Mouse (Mus musculus): Measurements from ENCODE around the gene Cdkal1. TPM values are rescaled to one million over a fixed set of nuclear protein-coding genes. Genes with fewer than 3 reads are reported as not detected.

The Cdkal1 gene
- polyA plus RNA-seq, 1 experiment from 2014 or later = 28.8 TPM

DNA sequence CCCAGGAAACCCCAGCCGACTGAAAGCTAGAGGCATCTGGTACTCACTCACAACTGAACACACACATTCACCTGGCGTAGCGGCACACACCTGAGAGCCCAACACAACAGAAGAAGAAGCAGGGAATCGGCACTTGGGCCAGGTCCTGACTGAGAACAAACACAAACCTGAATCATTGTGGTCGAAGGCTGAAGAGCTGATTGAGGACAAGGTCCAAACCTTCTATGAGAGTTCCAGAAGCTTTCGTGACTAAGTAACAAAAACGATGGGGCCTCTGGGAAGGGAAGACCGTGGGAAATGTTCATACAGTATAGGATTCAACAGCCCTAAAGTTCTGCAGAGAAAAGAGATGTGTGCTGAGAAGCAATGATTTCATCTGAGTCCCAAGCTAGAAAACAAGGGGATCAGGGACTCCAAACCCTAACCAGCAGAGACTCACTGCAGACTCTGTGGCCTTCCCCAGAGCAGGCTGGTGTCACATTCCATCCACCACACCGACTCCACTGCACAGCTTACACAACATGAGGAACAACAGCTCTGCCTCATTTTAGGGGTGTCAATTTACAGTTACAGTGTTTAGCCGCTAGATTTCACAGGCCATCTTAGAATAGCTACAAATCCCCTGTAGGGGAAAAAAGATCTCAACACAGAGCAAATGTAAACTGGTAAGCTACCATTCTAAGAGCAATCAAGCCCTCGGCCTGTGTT, 175.8 kb downstream of the Cdkal1 start:
- H3K4me2 ChIP-seq (ENCODE audit: low read length) = no peak overlapping the region
- H3K36me3 ChIP-seq (ENCODE audit: control insufficient read depth, insufficient read depth) = no peaks in the 10 kb centered on the region
- no peaks in the 10 kb centered on the region for H3K27me3 ChIP-seq (replicated peaks; ENCODE audit: control insufficient read depth, insufficient read depth, low read length)
- H3K9me3 ChIP-seq (ENCODE audit: control insufficient read depth, low read length) = no peaks in the 10 kb centered on the region
- H3K4me3 ChIP-seq (replicated peaks; ENCODE audit: low read length) = no peak overlapping the region
- ATAC-seq = no peak
- no peak overlapping the region for H3K27ac ChIP-seq (ENCODE audit: low read length)
- WGBS = 93% methylated on average over 11 of the region's 11 CpGs
- no peak overlapping the region for H3K9ac ChIP-seq (replicated peaks; ENCODE audit: low read depth, low read length)
- H3K4me1 ChIP-seq (replicated peaks; ENCODE audit: control insufficient read depth, insufficient read depth, low read length) = no peaks in the 10 kb centered on the region

- no peak overlapping the region for H3K4me3 ChIP-seq (replicated peaks; ENCODE audit: low read length)
- H3K4me2 ChIP-seq (ENCODE audit: low read length) = no peak overlapping the region
- H3K27ac ChIP-seq (ENCODE audit: low read length) = no peak overlapping the region
- no peaks in the 10 kb centered on the region for H3K36me3 ChIP-seq (ENCODE audit: control insufficient read depth, insufficient read depth)
- H3K9ac ChIP-seq (replicated peaks; ENCODE audit: low read depth, low read length) = no peak overlapping the region
- H3K27me3 ChIP-seq (replicated peaks; ENCODE audit: control insufficient read depth, insufficient read depth, low read length) = no peaks in the 10 kb centered on the region
- no peak for ATAC-seq
- no peaks in the 10 kb centered on the region for H3K4me1 ChIP-seq (replicated peaks; ENCODE audit: control insufficient read depth, insufficient read depth, low read length)
- H3K9me3 ChIP-seq (ENCODE audit: control insufficient read depth, low read length) = no peaks in the 10 kb centered on the region
- 97% methylated on average over 4 of the region's 4 CpGs for WGBS
Observed at GRCm38 (mm10) chr13:29677559-29677958, 177.9 kb downstream of the Cdkal1 start.

GRCm38 (mm10) chr13:29670626-29671025, 184.8 kb downstream of the Cdkal1 start:
- no peaks in the 10 kb centered on the region for H3K9me3 ChIP-seq (ENCODE audit: control insufficient read depth, low read length)
- H3K36me3 ChIP-seq (ENCODE audit: control insufficient read depth, insufficient read depth) = no peaks in the 10 kb centered on the region
- no peak overlapping the region for H3K4me2 ChIP-seq (ENCODE audit: low read length)
- 91% methylated on average over 3 of the region's 3 CpGs for WGBS
- no peak overlapping the region for H3K27ac ChIP-seq (ENCODE audit: low read length)
- H3K27me3 ChIP-seq (replicated peaks; ENCODE audit: control insufficient read depth, insufficient read depth, low read length) = no peaks in the 10 kb centered on the region
- H3K4me1 ChIP-seq (replicated peaks; ENCODE audit: control insufficient read depth, insufficient read depth, low read length) = no peaks in the 10 kb centered on the region
- ATAC-seq = no peak
- H3K9ac ChIP-seq (replicated peaks; ENCODE audit: low read depth, low read length) = no peak overlapping the region
- no peak overlapping the region for H3K4me3 ChIP-seq (replicated peaks; ENCODE audit: low read length)

DNA sequence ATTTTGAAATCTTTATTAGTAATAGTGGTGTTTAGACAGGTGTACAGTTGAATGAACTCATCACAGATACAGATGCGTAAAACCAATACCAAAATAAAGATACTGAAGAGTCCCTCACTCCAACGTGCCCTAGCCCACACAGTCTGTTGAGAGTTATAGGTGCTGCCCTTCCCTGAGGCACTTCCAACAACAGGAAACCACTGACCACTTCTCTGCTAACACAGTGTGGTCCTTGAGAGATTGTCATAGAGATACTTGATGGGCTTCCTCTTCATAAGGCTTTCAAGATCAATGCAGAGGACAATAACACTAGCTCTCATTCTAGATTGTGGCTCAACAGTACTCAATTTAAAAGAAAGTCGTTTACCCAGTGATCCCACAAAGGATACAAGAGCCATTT, 191.6 kb downstream of the Cdkal1 start:
- 84% methylated on average over 3 of the region's 3 CpGs for WGBS
- no peak overlapping the region for H3K4me3 ChIP-seq (replicated peaks; ENCODE audit: low read length)
- no peak overlapping the region for H3K9ac ChIP-seq (replicated peaks; ENCODE audit: low read depth, low read length)
- ATAC-seq = no peak
- H3K4me2 ChIP-seq (ENCODE audit: low read length) = no peak overlapping the region
- H3K27me3 ChIP-seq (replicated peaks; ENCODE audit: control insufficient read depth, insufficient read depth, low read length) = no peaks in the 10 kb centered on the region
- H3K36me3 ChIP-seq (ENCODE audit: control insufficient read depth, insufficient read depth) = no peaks in the 10 kb centered on the region
- H3K4me1 ChIP-seq (replicated peaks; ENCODE audit: control insufficient read depth, insufficient read depth, low read length) = no peaks in the 10 kb centered on the region
- no peak overlapping the region for H3K27ac ChIP-seq (ENCODE audit: low read length)
- H3K9me3 ChIP-seq (ENCODE audit: control insufficient read depth, low read length) = no peaks in the 10 kb centered on the region

DNA sequence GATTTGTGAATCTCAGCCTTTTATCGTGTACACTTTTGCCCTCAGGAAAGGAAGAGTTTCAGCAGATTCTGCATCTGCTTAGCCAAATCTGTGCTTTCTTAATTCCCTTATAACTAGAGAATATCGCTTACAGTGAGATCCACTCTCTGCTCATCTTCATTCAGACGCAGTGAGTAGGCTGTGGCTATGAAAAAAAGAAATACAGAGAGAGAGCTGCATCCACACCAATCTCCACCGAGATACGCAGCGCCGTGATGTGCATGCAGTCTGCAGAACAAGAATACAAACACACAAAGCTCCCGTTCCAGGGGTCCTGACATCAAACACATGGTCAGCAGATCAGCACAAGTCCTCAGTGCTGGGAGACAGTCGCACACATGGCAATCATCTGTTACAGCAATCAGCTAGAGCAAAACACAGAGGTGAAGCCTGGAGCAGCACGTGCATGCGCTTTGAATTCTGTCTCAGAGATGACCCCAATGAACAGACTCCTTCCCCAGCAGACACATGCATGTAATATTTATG, 199.6 kb downstream of the Cdkal1 start:
- Histone ChIP-seq H3K4me2 (ENCODE audit: low read length) (no peak overlapping the region), H3K4me3 (replicated peaks; ENCODE audit: low read length) (no peak overlapping the region), H3K36me3 (ENCODE audit: control insufficient read depth, insufficient read depth) (no peaks in the 10 kb centered on the region), H3K9me3 (ENCODE audit: control insufficient read depth, low read length) (no peaks in the 10 kb centered on the region), H3K27me3 (replicated peaks; ENCODE audit: control insufficient read depth, insufficient read depth, low read length) (no peaks in the 10 kb centered on the region), H3K4me1 (replicated peaks; ENCODE audit: control insufficient read depth, insufficient read depth, low read length) (no peaks in the 10 kb centered on the region), H3K27ac (ENCODE audit: low read length) (no peak overlapping the region), H3K9ac (replicated peaks; ENCODE audit: low read depth, low read length) (no peak overlapping the region)
- ATAC-seq = no peak
- 86% methylated on average over 11 of the region's 11 CpGs for WGBS

GRCm38 (mm10) chr13:29653407-29653806, 202.1 kb downstream of the Cdkal1 start:
- Histone ChIP-seq H3K4me3 (replicated peaks; ENCODE audit: low read length) (no peak overlapping the region), H3K9me3 (ENCODE audit: control insufficient read depth, low read length) (no peaks in the 10 kb centered on the region), H3K27ac (ENCODE audit: low read length) (no peak overlapping the region), H3K4me1 (replicated peaks; ENCODE audit: control insufficient read depth, insufficient read depth, low read length) (no peaks in the 10 kb centered on the region), H3K27me3 (replicated peaks; ENCODE audit: control insufficient read depth, insufficient read depth, low read length) (no peaks in the 10 kb centered on the region), H3K4me2 (ENCODE audit: low read length) (no peak overlapping the region), H3K36me3 (ENCODE audit: control insufficient read depth, insufficient read depth) (no peaks in the 10 kb centered on the region), H3K9ac (replicated peaks; ENCODE audit: low read depth, low read length) (no peak overlapping the region)
- no peak for ATAC-seq
- whole genome bisulfite sequencing = 96% methylated on average over 4 of the region's 4 CpGs

- H3K27ac ChIP-seq (ENCODE audit: low read length) = no peak overlapping the region
- 86% methylated on average over 6 of the region's 6 CpGs for WGBS
- no peak overlapping the region for H3K4me3 ChIP-seq (replicated peaks; ENCODE audit: low read length)
- no peaks in the 10 kb centered on the region for H3K27me3 ChIP-seq (replicated peaks; ENCODE audit: control insufficient read depth, insufficient read depth, low read length)
- no peaks in the 10 kb centered on the region for H3K36me3 ChIP-seq (ENCODE audit: control insufficient read depth, insufficient read depth)
- H3K4me2 ChIP-seq (ENCODE audit: low read length) = no peak overlapping the region
- H3K9ac ChIP-seq (replicated peaks; ENCODE audit: low read depth, low read length) = no peak overlapping the region
- no peaks in the 10 kb centered on the region for H3K4me1 ChIP-seq (replicated peaks; ENCODE audit: control insufficient read depth, insufficient read depth, low read length)
- ATAC-seq = no peak
- H3K9me3 ChIP-seq (ENCODE audit: control insufficient read depth, low read length) = no peaks in the 10 kb centered on the region
Observed at GRCm38 (mm10) chr13:29652791-29653190, 202.7 kb downstream of the Cdkal1 start.

DNA sequence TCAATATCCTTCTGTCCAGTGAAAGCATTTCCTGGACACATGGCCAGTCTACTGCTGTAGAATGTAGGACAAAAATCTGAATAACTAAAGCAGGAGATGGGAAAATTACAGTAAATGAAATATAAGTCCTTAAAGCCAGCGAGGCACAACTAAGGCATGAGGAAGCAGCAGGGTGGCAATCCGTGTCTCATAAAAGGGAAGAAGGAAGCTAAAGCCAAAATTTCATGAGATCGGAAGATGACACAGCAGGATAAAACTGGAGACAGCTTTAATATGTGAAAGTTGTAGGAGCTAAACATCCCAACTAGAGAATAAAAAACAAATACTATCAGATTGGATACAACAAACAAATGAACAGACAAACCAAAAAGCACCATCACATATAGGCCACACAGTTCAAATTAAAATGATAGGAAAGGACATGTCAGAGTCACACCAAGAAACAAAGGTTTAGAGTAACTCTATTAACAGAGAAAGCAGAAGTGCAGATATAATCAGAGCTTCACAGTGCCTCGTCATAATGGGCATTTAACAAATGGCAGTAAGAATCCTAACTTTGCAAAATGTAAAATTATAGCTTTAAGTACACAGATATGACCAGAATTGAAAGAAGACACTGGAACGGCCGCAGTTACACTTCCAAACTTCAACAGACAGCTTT, 204.8 kb downstream of the Cdkal1 start:
- no peak overlapping the region for H3K9ac ChIP-seq (replicated peaks; ENCODE audit: low read depth, low read length)
- no peaks in the 10 kb centered on the region for H3K4me1 ChIP-seq (replicated peaks; ENCODE audit: control insufficient read depth, insufficient read depth, low read length)
- 87% methylated on average over 6 of the region's 6 CpGs for WGBS
- no peak overlapping the region for H3K4me2 ChIP-seq (ENCODE audit: low read length)
- no peaks in the 10 kb centered on the region for H3K36me3 ChIP-seq (ENCODE audit: control insufficient read depth, insufficient read depth)
- no peak overlapping the region for H3K27ac ChIP-seq (ENCODE audit: low read length)
- H3K9me3 ChIP-seq (ENCODE audit: control insufficient read depth, low read length) = no peaks in the 10 kb centered on the region
- no peaks in the 10 kb centered on the region for H3K27me3 ChIP-seq (replicated peaks; ENCODE audit: control insufficient read depth, insufficient read depth, low read length)
- H3K4me3 ChIP-seq (replicated peaks; ENCODE audit: low read length) = no peak overlapping the region
- ATAC-seq = no peak

GRCm38 (mm10) chr13:29649593-29649992, 205.9 kb downstream of the Cdkal1 start:
- no peak for ATAC-seq
- no peak overlapping the region for H3K27ac ChIP-seq (ENCODE audit: low read length)
- no peaks in the 10 kb centered on the region for H3K27me3 ChIP-seq (replicated peaks; ENCODE audit: control insufficient read depth, insufficient read depth, low read length)
- no peaks in the 10 kb centered on the region for H3K9me3 ChIP-seq (ENCODE audit: control insufficient read depth, low read length)
- no peak overlapping the region for H3K4me3 ChIP-seq (replicated peaks; ENCODE audit: low read length)
- no peaks in the 10 kb centered on the region for H3K36me3 ChIP-seq (ENCODE audit: control insufficient read depth, insufficient read depth)
- WGBS = 49% methylated on average over 2 of the region's 2 CpGs
- no peaks in the 10 kb centered on the region for H3K4me1 ChIP-seq (replicated peaks; ENCODE audit: control insufficient read depth, insufficient read depth, low read length)
- no peak overlapping the region for H3K4me2 ChIP-seq (ENCODE audit: low read length)
- no peak overlapping the region for H3K9ac ChIP-seq (replicated peaks; ENCODE audit: low read depth, low read length)
